ENCODE assay signal across 10 mouse cellular contexts in genomic region chr7:130327603-130328365, GRCm38 (mm10).
DNase-seq lines count a peak whose midpoint lies in the region; ATAC-seq lines count a peak whose summit lies in the region.
"Had no signal": no experiment of that assay in that cellular context is flagged by ENCODE, and none has a peak within 500 bp of the region (broad histone marks: within the 10 kb centered on the region; RNA-seq: fewer than 3 reads in every experiment).

No protein-coding gene starts in this region.

- H3K36me3 ChIP-seq in lung, embryonic 16.5 days (ENCODE audit: control insufficient read depth, insufficient read depth, low read length): no peaks in the 10 kb centered on the region
- H3K36me3 ChIP-seq in midbrain, embryonic 10.5 days: no peaks in the 10 kb centered on the region

- no peak for ATAC-seq in lung, embryonic 16.5 days (ENCODE audit: low read depth)

- H3K4me3 ChIP-seq in lung, embryonic 16.5 days (ENCODE audit: low read length): no peak overlapping the region
- peak overlapping the region; percentile 41 for H3K4me3 ChIP-seq in midbrain, embryonic 10.5 days
- H3K4me3 ChIP-seq: heart, adult 2 months had no signal

- H3K27ac ChIP-seq in lung, embryonic 16.5 days (ENCODE audit: low read length): no peak overlapping the region
- peak overlapping the region; percentile 77 for H3K27ac ChIP-seq in midbrain, embryonic 10.5 days (replicated peaks)
- H3K27ac ChIP-seq: heart, adult 2 months had no signal

- H3K27me3 ChIP-seq in lung, embryonic 16.5 days (ENCODE audit: control insufficient read depth, insufficient read depth, low read depth, low read length): no peaks in the 10 kb centered on the region
- H3K27me3 ChIP-seq in midbrain, embryonic 10.5 days (ENCODE audit: low read depth, poor library complexity, severe bottlenecking): peaks cover 65% of the 10 kb centered on the region

- peak overlapping the region; percentile 30; the same call in 1 of the 2 replicates for H3K9ac ChIP-seq in lung, embryonic 16.5 days (ENCODE audit: low read length)

- H3K9me3 ChIP-seq in lung, embryonic 16.5 days (ENCODE audit: control insufficient read depth, low read length): no peaks in the 10 kb centered on the region
- no peaks in the 10 kb centered on the region for H3K9me3 ChIP-seq in midbrain, embryonic 10.5 days (replicated peaks)

- no peak overlapping the region for H3K4me2 ChIP-seq in lung, embryonic 16.5 days (ENCODE audit: low read depth, low read length)

- 22% methylated on average over 15 of the region's 15 CpGs for WGBS in lung, embryonic 16.5 days
- WGBS in midbrain, embryonic 10.5 days: 5% methylated on average over 15 of the region's 15 CpGs

- peaks cover 24% of the 10 kb centered on the region for H3K4me1 ChIP-seq in lung, embryonic 16.5 days (replicated peaks; ENCODE audit: control insufficient read depth, insufficient read depth, low read length)
- peaks cover 27% of the 10 kb centered on the region for H3K4me1 ChIP-seq in midbrain, embryonic 10.5 days

- DNase-seq in adrenal gland, postnatal 36 days: peak; percentile 15 to 31
- no peak for DNase-seq in adrenal gland, adult 18-20 months (ENCODE audit: low spot score in 2 of 2)
- no peak for DNase-seq in lung, postnatal 25 days (ENCODE audit: low spot score)
- DNase-seq in midbrain, embryonic 10.5 days (ENCODE audit: low spot score): peak; percentile 61
- DNase-seq in right cerebral cortex, adult 2 months (ENCODE audit: low spot score in 2 of 2): no peak
- DNase-seq in natural killer cell, adult 2 months (ENCODE audit: low spot score in 2 of 2): no peak
- no peak for DNase-seq in ovary, postnatal 10 days (ENCODE audit: low spot score)
- DNase-seq: cerebellum, adult 9-11 months; heart, adult 2 months had no signal

Comparison
In these comparisons a context has a peak if more than half of its experiments do, and no peak if none do; other contexts are left out.
1. DNase-seq: peak in adrenal gland, postnatal 36 days (2 of 2) and midbrain, embryonic 10.5 days (single experiment); none in adrenal gland, adult 18-20 months (0 of 2), lung, postnatal 25 days (single experiment), right cerebral cortex, adult 2 months (0 of 2), natural killer cell, adult 2 months (0 of 2) and ovary, postnatal 10 days (single experiment).